Mouse (Mus musculus) liver, embryonic 14.5 days (tissue): Measurements from ENCODE around the gene Gse1.

Experiments used
- CTCF ChIP-seq: IDR thresholded peaks from 2 replicates; pipeline ENCODE4 v1.5.1; 2016; ENCODE audit warnings: antibody characterized with exemption, low read depth, control low read depth
- EP300 ChIP-seq: IDR thresholded peaks from 2 replicates; pipeline ENCODE4 v1.6.1; 2016; ENCODE audit warnings: antibody characterized with exemption, low read depth

DNA sequence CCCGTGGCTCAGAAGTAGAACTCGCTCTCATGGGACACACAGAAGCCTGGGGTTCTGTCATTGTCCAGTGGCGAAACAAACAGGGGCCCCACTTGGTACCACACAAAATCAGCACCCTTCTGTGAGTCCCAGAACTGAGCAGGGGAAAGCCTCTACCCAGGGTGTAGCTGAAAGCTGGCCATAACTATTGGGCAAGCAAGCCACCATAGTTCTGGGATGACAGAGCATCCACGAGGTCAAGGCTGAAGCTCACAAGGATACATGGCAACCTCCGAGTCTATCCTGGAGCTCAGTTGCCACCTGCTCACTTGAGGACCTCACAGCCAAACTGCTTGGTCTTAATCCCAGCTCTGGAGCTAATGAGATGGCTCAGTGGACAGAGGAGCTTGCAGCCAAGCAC, 47.0 kb upstream of the Gse1 start:
- TF ChIP-seq CTCF (no peak), EP300 (no peak)
